Mouse (Mus musculus): ENCODE measurements around the gene E030018B13Rik.
A peak's percentile ranks its signal among the peaks of the same experiment; 100 is the strongest.

E030018B13Rik gene

GRCm38 (mm10) chr7:63965635-63966418 is 49.2 kb downstream of the E030018B13Rik start:
- DNase-seq (ENCODE audit: extremely low spot score), result no peak

- peak; percentile 54 for DNase-seq (ENCODE audit: extremely low spot score)
Measured at GRCm38 (mm10) chr7:63969941-63970340, 53.3 kb downstream of the E030018B13Rik start.
